Mouse (Mus musculus) stomach, embryonic 16.5 days (tissue): ENCODE measurements around the gene Ccnb3. TPM values are rescaled to one million over a fixed set of nuclear protein-coding genes. Genes with fewer than 3 reads are reported as not detected.
"Not testable (repeated sequence)": the region's sequence is repeated elsewhere in the genome, so short reads cannot be mapped to it uniquely, and the experiment has no call there.

Source experiments
- ATAC-seq: fragments of 200-750 bp; cut with Nextera tagmentation; 2 replicates; pipeline ENCODE4 v1.8.0; 2017; ENCODE audit warnings: moderate number of reproducible peaks, moderate TSS enrichment; ENCODE audit not compliant: insufficient read depth, low FRiP score
- H3K27ac ChIP-seq: fragments of 300-500 bp; sonication (generic); 2 replicates; pipeline ENCODE4 v1.5.1; 2014; ENCODE audit warnings: low read length
- H3K27me3 ChIP-seq: fragments of 300-500 bp; sonication (generic); 2 replicates; pipeline ENCODE4 v1.6.1; 2014; ENCODE audit warnings: low read length, control low read depth, mixed read lengths; ENCODE audit not compliant: control insufficient read depth, insufficient read depth
- H3K36me3 ChIP-seq: fragments of 300-500 bp; sonication (generic); 2 replicates; pipeline ENCODE4 v1.6.1; 2014; ENCODE audit warnings: low read length; ENCODE audit not compliant: control insufficient read depth, insufficient read depth
- H3K4me1 ChIP-seq: fragments of 300-500 bp; sonication (generic); 2 replicates; pipeline ENCODE4 v1.6.1; 2014; ENCODE audit warnings: low read length, control low read depth, mixed read lengths; ENCODE audit not compliant: control insufficient read depth, insufficient read depth
- H3K4me2 ChIP-seq: fragments of 300-500 bp; sonication (generic); 2 replicates; pipeline ENCODE4 v1.6.1; 2014; ENCODE audit warnings: low read depth, low read length, mixed read lengths
- H3K4me3 ChIP-seq: fragments of 300-500 bp; sonication (generic); replicated peaks from 2 replicates; pipeline ENCODE4 v1.5.1; 2014; ENCODE audit warnings: mild to moderate bottlenecking, low read length
- H3K9ac ChIP-seq: fragments of 300-500 bp; sonication (generic); 2 replicates; pipeline ENCODE4 v1.6.1; 2014; ENCODE audit warnings: low read length
- H3K9me3 ChIP-seq: fragments of 300-500 bp; sonication (generic); replicated peaks from 2 replicates; pipeline ENCODE4 v1.6.1; 2016; ENCODE audit warnings: low read length, control low read depth; ENCODE audit not compliant: control insufficient read depth
- WGBS: fragments of 180-500 bp; shearing (Covaris S2); extraction: QIAGEN DNeasy Blood & Tissue Kit; methylation state at CpG from one replicate; pipeline ENCODE4 v1.1.7; 2014; 5-methylcytosine and 5-hydroxymethylcytosine counted together
- polyA plus RNA-seq: library from polyadenylated mRNA; unstranded; fragments of >200 nt; fragmentation: Nextera tagmentation; extraction: Ambion mirVana; gene quantifications from 2 replicates; pipeline ENCODE4 v1.2.1, GENCODE M21; 2015

The Ccnb3 gene
- polyA plus RNA-seq, 1 experiment from 2014 or later: 0.05 TPM

GRCm38 (mm10) chrX:6983916-6984315 lies 57.5 kb downstream of the Ccnb3 start:
- H3K27me3 ChIP-seq, H3K27ac ChIP-seq, H3K4me2 ChIP-seq, H3K9ac ChIP-seq, ATAC-seq, H3K4me1 ChIP-seq, H3K4me3 ChIP-seq, H3K9me3 ChIP-seq, H3K36me3 ChIP-seq: not testable (repeated sequence)
- WGBS: 82% methylated on average over 3 of the region's 4 CpGs

- Histone ChIP-seq H3K9me3 (no peaks in the 10 kb centered on the region), H3K4me3 (no peak overlapping the region), H3K27me3 (no peaks in the 10 kb centered on the region), H3K36me3 (no peaks in the 10 kb centered on the region), H3K9ac (no peak overlapping the region), H3K4me2 (no peak overlapping the region), H3K4me1 (no peaks in the 10 kb centered on the region), H3K27ac (no peak overlapping the region)
- ATAC-seq: no peak
- 42% methylated on average over 1 of the region's 1 CpGs for WGBS
Observed at GRCm38 (mm10) chrX:6971956-6972355, 69.5 kb downstream of the Ccnb3 start.

GRCm38 (mm10) chrX:6968598-6968997 lies 72.8 kb downstream of the Ccnb3 start:
- no peaks in the 10 kb centered on the region for H3K36me3 ChIP-seq
- no peaks in the 10 kb centered on the region for H3K27me3 ChIP-seq
- H3K4me3 ChIP-seq: no peak overlapping the region
- H3K27ac ChIP-seq: no peak overlapping the region
- no peaks in the 10 kb centered on the region for H3K9me3 ChIP-seq
- no peak overlapping the region for H3K4me2 ChIP-seq
- no peaks in the 10 kb centered on the region for H3K4me1 ChIP-seq
- no peak for ATAC-seq
- no peak overlapping the region for H3K9ac ChIP-seq
- WGBS: 72% methylated on average over 3 of the region's 3 CpGs

Other genes with a start within 250 kb of the Ccnb3 start
- not detected in 2 replicates for gene Akap4, start 25.9 kb upstream of the Ccnb3 start, polyA plus RNA-seq